In genomic region chr16:91704603-91705340, GRCm38 (mm10) we compare ENCODE assay signal across 14 mouse cellular contexts. TPM values are rescaled to one million over a fixed set of nuclear protein-coding genes. Genes with fewer than 3 reads are reported as not detected.
DNase-seq lines count a peak whose midpoint lies in the region; ATAC-seq and TF ChIP-seq lines count a peak whose summit lies in the region.
"Had no signal": no experiment of that assay in that cellular context is flagged by ENCODE, and none has a peak within 500 bp of the region (broad histone marks: within the 10 kb centered on the region; RNA-seq: fewer than 3 reads in every experiment).

No protein-coding gene starts in this region.

- H3K9ac ChIP-seq in forebrain, postnatal 0 days: no peak overlapping the region
- H3K9ac ChIP-seq: heart, embryonic 13.5 days; stomach, embryonic 15.5 days had no signal

- DNase-seq in forebrain, postnatal 0 days: peak; percentile 30
- DNase-seq in forebrain, embryonic 10.5 days (ENCODE audit: extremely low spot score, low spot score): no peak
- peak in 1 of 2 experiments; percentile 47 for DNase-seq in left cerebral cortex, adult 2 months (ENCODE audit: extremely low spot score in 1 of 2, low spot score in 2 of 2)
- DNase-seq in left cerebral cortex, adult 11 months (ENCODE audit: low spot score): no peak
- peak; percentile 57 for DNase-seq in brain, adult 2 months (ENCODE audit: low read depth, low spot score)
- DNase-seq in right cerebral cortex, adult 18-20 months: peak; percentile 32
- no peak for DNase-seq in c-Kit-positive CD71-positive TER-119-positive erythroid progenitor cells, embryonic 14.5 days (ENCODE audit: low spot score)
- no peak for DNase-seq in adrenal gland, adult 18-20 months (ENCODE audit: low spot score in 2 of 2)
- DNase-seq: adrenal gland, postnatal 36 days; cerebellum, adult 2 months; gastrocnemius, adult 2 months had no signal

- no peak overlapping the region for H3K4me2 ChIP-seq in forebrain, postnatal 0 days (ENCODE audit: low read depth)
- H3K4me2 ChIP-seq: heart, embryonic 13.5 days; stomach, embryonic 15.5 days had no signal

- no peak overlapping the region for H3K4me3 ChIP-seq in forebrain, postnatal 0 days (ENCODE audit: low read depth, low read length)
- no peak overlapping the region for H3K4me3 ChIP-seq in forebrain, embryonic 10.5 days
- no peak overlapping the region for H3K4me3 ChIP-seq in left cerebral cortex, adult 2 months
- H3K4me3 ChIP-seq: gastrocnemius, adult 2 months; heart, embryonic 13.5 days; stomach, embryonic 15.5 days had no signal

- TF ChIP-seq CTCF in forebrain, postnatal 0 days (IDR thresholded peaks at IDR 0.05; ENCODE audit: low read depth): peak; percentile 43; the same call in 1 of the 2 replicates
- peak; percentile 35 for TF ChIP-seq CTCF in left cerebral cortex, adult 2 months (IDR thresholded peaks at IDR 0.05)

- intact Hi-C loops in left cerebral cortex, adult 2 months (cut with DNase I): no loop called here

- H3K27me3 ChIP-seq in forebrain, postnatal 0 days (ENCODE audit: insufficient read depth, low read length): no peaks in the 10 kb centered on the region
- H3K27me3 ChIP-seq in forebrain, embryonic 10.5 days (ENCODE audit: poor library complexity, severe bottlenecking): no peaks in the 10 kb centered on the region
- H3K27me3 ChIP-seq: heart, embryonic 13.5 days; stomach, embryonic 15.5 days had no signal

- ATAC-seq in forebrain, postnatal 0 days: no peak; the same call in 1 of the 2 replicates

- no peaks in the 10 kb centered on the region for H3K9me3 ChIP-seq in forebrain, postnatal 0 days (ENCODE audit: low read length)
- H3K9me3 ChIP-seq in forebrain, embryonic 10.5 days: no peaks in the 10 kb centered on the region
- H3K9me3 ChIP-seq: heart, embryonic 13.5 days; stomach, embryonic 15.5 days had no signal

- WGBS in forebrain, postnatal 0 days: 79% methylated on average over 14 of the region's 14 CpGs
- WGBS in forebrain, embryonic 10.5 days: 87% methylated on average over 14 of the region's 14 CpGs

- H3K4me1 ChIP-seq in forebrain, postnatal 0 days (ENCODE audit: insufficient read depth): no peaks in the 10 kb centered on the region
- peaks cover 7% of the 10 kb centered on the region for H3K4me1 ChIP-seq in forebrain, embryonic 10.5 days
- H3K4me1 ChIP-seq: heart, embryonic 13.5 days had no signal

- H3K36me3 ChIP-seq in forebrain, postnatal 0 days (ENCODE audit: insufficient read depth): peaks cover 61% of the 10 kb centered on the region
- peaks cover 75% of the 10 kb centered on the region for H3K36me3 ChIP-seq in forebrain, embryonic 10.5 days (replicated peaks)

- no peak overlapping the region for H3K27ac ChIP-seq in forebrain, postnatal 0 days (ENCODE audit: low read depth, low read length)
- no peak overlapping the region for H3K27ac ChIP-seq in forebrain, embryonic 10.5 days
- no peak overlapping the region for H3K27ac ChIP-seq in left cerebral cortex, adult 2 months
- H3K27ac ChIP-seq: gastrocnemius, adult 2 months; heart, embryonic 13.5 days; macrophage; stomach, embryonic 15.5 days had no signal

RNA-seq across cellular contexts. Expression of gene Donson, which starts 16.2 kb away (rescaled TPM):
- total RNA-seq in forebrain, postnatal 0 days (2014; rRNA removed): 21.9 and 25.8 TPM in 2 replicates
- polyA plus RNA-seq in forebrain, postnatal 0 days (2015; fragmentation: Nextera tagmentation; extraction: Ambion mirVana): 9.8 and 12.3 TPM in 2 replicates
- 34.3 and 38.1 TPM in 2 replicates for polyA plus RNA-seq in forebrain, embryonic 10.5 days (2016; fragmentation: Nextera tagmentation; extraction: Ambion mirVana)
- 10 to 100 TPM; 23.8 to 28.9 TPM for total RNA-seq in left cerebral cortex, adult 2 months (2021)
- total RNA-seq in adrenal gland, adult 18-20 months (2021): 1 to 10 TPM; 7.5 to 7.8 TPM

RNA-seq across cellular contexts. Expression of gene Cryzl1, which starts 24.0 kb away (rescaled TPM):
- 62.5 and 69.5 TPM in 2 replicates for total RNA-seq in forebrain, postnatal 0 days (2014; rRNA removed)
- polyA plus RNA-seq in forebrain, postnatal 0 days (2015; fragmentation: Nextera tagmentation; extraction: Ambion mirVana): 94.8 and 97.1 TPM in 2 replicates
- polyA plus RNA-seq in forebrain, embryonic 10.5 days (2016; fragmentation: Nextera tagmentation; extraction: Ambion mirVana): 61.5 and 67.1 TPM in 2 replicates
- 100 to 1,000 TPM; 107 to 108 TPM for total RNA-seq in left cerebral cortex, adult 2 months (2021)
- total RNA-seq in adrenal gland, adult 18-20 months (2021): 10 to 100 TPM; 45.9 TPM

RNA-seq across cellular contexts. Expression of gene Itsn1, which starts 24.3 kb away (rescaled TPM):
- total RNA-seq in forebrain, postnatal 0 days (2014; rRNA removed): 79.2 and 90.5 TPM in 2 replicates
- 30.1 and 43.5 TPM in 2 replicates for polyA plus RNA-seq in forebrain, postnatal 0 days (2015; fragmentation: Nextera tagmentation; extraction: Ambion mirVana)
- polyA plus RNA-seq in forebrain, embryonic 10.5 days (2016; fragmentation: Nextera tagmentation; extraction: Ambion mirVana): 38.7 and 40.7 TPM in 2 replicates
- total RNA-seq in left cerebral cortex, adult 2 months (2021): 100 to 1,000 TPM; 133 to 156 TPM
- total RNA-seq in adrenal gland, adult 18-20 months (2021): 10 to 100 TPM; 36.5 to 49.3 TPM

RNA-seq across cellular contexts. Expression of gene Son, which starts 57.5 kb away (rescaled TPM):
- total RNA-seq in forebrain, postnatal 0 days (2014; rRNA removed): 220 and 279 TPM in 2 replicates
- polyA plus RNA-seq in forebrain, postnatal 0 days (2015; fragmentation: Nextera tagmentation; extraction: Ambion mirVana): 56.9 and 76.7 TPM in 2 replicates
- polyA plus RNA-seq in forebrain, embryonic 10.5 days (2016; fragmentation: Nextera tagmentation; extraction: Ambion mirVana): 110 and 111 TPM in 2 replicates
- total RNA-seq in left cerebral cortex, adult 2 months (2021): 100 to 1,000 TPM; 221 to 228 TPM
- total RNA-seq in adrenal gland, adult 18-20 months (2021): 100 to 1,000 TPM; 215 to 253 TPM

RNA-seq across cellular contexts. Expression of gene Gart, which starts 58.0 kb away (rescaled TPM):
- 36.7 and 41.8 TPM in 2 replicates for total RNA-seq in forebrain, postnatal 0 days (2014; rRNA removed)
- polyA plus RNA-seq in forebrain, postnatal 0 days (2015; fragmentation: Nextera tagmentation; extraction: Ambion mirVana): 35.9 and 44.0 TPM in 2 replicates
- 204 and 211 TPM in 2 replicates for polyA plus RNA-seq in forebrain, embryonic 10.5 days (2016; fragmentation: Nextera tagmentation; extraction: Ambion mirVana)
- 10 to 100 TPM; 48.4 to 52.8 TPM for total RNA-seq in left cerebral cortex, adult 2 months (2021)
- total RNA-seq in adrenal gland, adult 18-20 months (2021): 100 to 1,000 TPM in 1 of 2 experiments, 10 to 100 TPM in 1; 86.9 to 108 TPM

Comparison
In these comparisons a context has a peak if more than half of its experiments do, and no peak if none do; other contexts are left out.
1. DNase-seq: peak in forebrain, postnatal 0 days (single experiment), brain, adult 2 months (single experiment) and right cerebral cortex, adult 18-20 months (single experiment); none in forebrain, embryonic 10.5 days (single experiment), left cerebral cortex, adult 11 months (single experiment), c-Kit-positive CD71-positive TER-119-positive erythroid progenitor cells, embryonic 14.5 days (single experiment) and adrenal gland, adult 18-20 months (0 of 2).